Mouse (Mus musculus): ENCODE results near the gene Thoc6.

The Thoc6 gene

GRCm38 (mm10) chr17:23677236-23677679, 3.6 kb upstream of the Thoc6 start, which contains the start of gene Tnfrsf12a:
TSS of gene Tnfrsf12a (minus strand) at chr17:23677468.
- peak; percentile 77 to 87 for DNase-seq (ENCODE audit: low spot score in 2 of 2)

- DNase-seq (ENCODE audit: low spot score in 2 of 2), result peak; percentile 60 to 62
Observed at GRCm38 (mm10) chr17:23676473-23677031, 2.9 kb upstream of the Thoc6 start.

DNA sequence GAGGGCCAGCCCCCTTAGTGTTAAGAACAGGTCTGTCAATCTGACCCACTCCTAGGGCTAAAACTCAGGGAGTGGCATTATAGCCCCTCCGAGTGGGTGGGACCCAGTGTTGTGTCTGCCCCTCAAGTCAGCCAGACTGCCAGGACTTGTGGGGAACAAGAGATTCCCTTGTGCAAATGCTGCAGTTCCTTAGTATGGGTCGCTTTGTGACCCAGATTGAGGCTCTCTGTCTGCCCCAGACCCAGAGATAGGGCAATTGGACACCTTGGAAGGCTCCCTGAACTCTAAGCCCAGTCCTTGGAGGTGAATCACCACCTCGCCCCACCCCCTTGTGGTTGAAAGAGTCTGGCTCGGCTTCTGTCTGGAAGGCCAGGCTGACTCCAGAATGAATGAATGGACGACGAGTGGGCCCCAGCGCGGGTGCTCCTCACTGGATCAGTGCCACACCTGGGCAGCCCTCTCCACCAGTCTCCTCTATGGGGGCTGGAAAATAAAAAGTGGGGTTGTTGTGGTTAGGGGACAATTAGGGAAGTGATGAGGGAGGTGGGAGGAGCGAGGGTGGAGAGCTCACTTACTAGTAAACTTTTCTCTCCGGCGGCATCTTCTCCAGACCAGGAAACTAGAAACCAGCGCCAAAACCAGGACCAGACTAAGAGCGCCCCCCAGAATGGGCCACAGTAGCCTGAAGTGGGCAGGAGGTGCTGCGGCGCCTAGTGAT, 2.0 kb upstream of the Thoc6 start:
- peak; percentile 33 to 49 for DNase-seq (ENCODE audit: low spot score in 2 of 2)

DNA sequence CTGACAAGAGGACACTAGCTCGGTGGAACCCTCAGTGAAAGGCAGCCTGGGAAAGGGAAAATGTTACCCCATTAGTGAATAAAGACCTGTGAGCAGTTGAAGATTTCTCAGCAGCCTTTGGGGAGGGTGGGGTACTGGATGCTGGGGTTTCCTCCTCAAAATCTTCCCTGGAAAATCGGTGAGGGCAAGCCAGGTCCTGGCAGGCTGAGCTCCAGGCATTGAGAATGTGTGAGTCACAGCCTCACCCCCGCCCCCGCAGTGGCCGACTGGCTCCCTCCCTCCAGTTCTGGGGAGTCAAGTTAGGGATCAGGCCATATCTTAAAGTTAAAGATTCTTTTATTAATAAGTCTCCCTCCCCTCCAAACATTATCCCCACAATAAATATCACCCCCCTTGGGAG, 1.4 kb upstream of the Thoc6 start:
- no peak for DNase-seq (ENCODE audit: low spot score in 2 of 2)

DNA sequence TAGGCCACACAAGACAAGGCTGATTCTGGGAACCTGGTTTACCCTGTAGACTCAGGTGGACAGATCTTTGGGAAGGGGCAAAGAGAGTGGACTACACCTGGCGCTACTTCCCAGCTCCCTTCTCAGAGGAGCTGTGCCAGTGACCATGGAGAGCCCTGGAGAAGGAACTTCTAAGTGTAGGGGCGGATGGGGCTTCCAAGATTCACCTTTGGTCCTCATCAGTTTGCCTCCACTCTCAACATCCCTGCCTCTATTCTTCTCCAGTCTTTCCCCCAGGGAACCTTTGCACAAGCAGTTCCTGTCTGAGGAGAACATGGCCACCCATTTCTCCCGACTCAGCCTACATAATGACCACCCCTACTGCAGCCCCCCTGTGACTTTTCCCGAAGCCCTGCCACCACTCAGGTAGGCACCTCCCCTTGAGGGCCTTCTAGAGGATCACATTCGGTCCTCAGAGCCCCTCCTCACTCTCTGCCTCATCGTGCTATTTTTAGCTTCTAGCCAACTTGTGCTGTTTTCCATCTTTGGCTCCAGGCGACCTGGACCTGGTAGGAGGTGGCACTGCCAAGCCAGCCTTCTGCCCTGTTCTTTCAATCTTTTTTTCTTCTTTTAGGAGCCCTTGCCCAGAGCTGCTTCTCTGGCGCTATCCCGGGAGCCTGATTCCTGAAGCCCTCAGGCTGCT, 730 bp upstream of the Thoc6 start:
- no peak for DNase-seq (ENCODE audit: low spot score in 2 of 2)

DNA sequence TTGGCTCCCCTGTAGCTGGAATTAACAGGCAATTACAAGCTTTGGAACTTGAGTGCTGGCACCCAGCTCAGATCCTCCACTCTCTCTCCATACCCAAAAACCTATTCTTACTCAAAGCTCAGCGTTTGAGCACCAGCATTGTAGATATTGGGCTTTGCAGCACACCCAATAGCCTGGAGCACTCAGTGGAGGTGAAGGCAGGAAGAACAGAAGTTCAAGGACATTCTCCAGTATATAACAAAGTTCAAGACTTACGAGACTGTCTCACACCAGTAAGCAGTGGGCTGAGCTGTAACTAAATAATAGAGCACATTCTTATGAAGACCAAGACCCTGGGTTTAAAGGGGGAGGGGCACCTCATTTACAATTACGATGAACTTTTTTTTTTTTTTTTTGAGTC, 921 bp downstream of the Thoc6 start:
- DNase-seq (ENCODE audit: low spot score in 2 of 2), result no peak

DNA sequence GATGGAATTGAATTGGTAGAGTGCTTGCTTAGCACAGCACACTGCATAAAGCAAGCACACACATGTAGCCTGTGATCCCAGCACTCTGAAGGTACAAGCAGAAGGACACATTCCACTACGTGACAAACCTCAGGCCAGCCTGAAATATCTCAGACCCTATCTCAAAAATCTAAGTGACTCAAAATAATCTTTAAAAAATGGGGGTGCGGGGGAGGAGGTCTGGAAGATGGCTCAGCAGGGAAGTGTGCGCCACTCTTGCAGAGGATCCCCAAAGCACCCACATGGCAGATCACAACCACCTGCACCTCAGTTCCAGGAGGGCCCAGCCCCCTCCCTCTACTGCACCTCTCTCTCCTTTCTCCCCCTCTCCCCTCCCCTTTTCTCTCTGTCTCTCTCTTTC, 2.2 kb downstream of the Thoc6 start:
- DNase-seq (ENCODE audit: low spot score in 2 of 2), result no peak

DNA sequence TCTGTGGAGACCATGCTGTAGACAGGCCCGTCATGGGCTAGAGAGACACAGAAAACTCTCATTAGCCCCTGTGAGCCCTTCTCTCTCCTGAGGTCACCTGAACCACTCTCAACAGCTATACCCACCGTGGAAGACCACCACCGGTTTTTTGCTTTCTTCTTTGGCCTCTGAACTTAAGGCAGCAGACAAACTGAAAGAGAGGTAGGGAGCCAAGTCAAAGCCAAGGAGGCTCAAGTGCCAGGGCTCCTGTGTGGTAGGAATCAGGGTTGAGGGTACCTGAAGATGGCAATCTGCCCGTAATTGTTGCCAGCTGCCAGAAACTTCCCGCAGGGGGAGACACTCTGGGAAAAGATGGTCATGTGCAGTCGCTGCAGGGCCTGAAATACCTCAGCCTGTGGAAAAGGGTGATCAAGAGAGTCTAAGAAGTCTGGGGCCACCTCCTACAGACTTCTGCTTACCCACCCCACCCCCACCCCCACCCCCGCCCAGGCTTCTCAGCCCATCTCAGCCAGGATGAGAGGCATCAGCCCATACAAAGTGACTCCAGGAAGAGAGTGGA, 3.1 kb downstream of the Thoc6 start:
- no peak for DNase-seq (ENCODE audit: low spot score in 2 of 2)

GRCm38 (mm10) chr17:23665511-23665910, 8.2 kb downstream of the Thoc6 start:
- no peak for DNase-seq (ENCODE audit: low spot score in 2 of 2)

GRCm38 (mm10) chr17:23664556-23665021, 9.1 kb downstream of the Thoc6 start:
- peak in 1 of 2 experiments; percentile 35 for DNase-seq (ENCODE audit: low spot score in 2 of 2)

DNA sequence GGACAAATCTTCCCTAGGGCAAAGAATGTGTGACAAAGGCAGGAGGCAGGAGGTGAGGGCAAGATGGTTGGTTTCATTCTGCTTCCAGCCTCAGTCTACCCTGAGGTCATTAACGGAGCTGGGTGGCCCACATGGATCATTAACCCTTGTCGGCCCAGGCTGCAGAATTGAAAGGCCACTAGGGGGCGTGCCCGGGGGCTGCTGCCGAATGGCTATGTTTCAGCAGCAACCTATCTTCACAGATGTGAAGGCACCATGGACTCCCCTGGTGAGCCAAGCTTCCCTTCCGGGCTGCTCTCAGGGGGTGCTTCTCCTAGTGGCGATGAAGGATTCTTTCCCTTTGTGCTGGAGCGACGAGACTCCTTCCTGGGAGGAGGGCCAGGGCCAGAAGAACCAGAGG, 12.2 kb downstream of the Thoc6 start:
- DNase-seq (ENCODE audit: low spot score in 2 of 2), result peak in 1 of 2 experiments; percentile 33

DNA sequence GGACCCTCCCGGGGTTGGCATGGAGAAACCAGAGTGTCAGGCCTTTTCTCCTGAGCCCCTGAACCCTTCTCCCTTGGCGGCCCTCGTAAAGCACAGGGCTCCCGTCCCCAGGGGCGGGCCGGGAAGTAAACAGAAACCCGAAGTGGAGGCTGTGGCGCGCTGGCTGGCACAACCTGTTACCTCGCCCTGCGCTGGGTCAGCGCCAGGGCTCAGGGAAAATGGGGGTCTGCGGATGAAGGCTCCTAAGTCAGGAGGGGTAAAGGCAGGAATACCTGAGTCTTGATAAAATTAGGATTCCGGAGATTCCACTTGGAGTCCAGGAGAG, 12.8 kb downstream of the Thoc6 start:
- DNase-seq (ENCODE audit: low spot score in 2 of 2), result no peak

DNA sequence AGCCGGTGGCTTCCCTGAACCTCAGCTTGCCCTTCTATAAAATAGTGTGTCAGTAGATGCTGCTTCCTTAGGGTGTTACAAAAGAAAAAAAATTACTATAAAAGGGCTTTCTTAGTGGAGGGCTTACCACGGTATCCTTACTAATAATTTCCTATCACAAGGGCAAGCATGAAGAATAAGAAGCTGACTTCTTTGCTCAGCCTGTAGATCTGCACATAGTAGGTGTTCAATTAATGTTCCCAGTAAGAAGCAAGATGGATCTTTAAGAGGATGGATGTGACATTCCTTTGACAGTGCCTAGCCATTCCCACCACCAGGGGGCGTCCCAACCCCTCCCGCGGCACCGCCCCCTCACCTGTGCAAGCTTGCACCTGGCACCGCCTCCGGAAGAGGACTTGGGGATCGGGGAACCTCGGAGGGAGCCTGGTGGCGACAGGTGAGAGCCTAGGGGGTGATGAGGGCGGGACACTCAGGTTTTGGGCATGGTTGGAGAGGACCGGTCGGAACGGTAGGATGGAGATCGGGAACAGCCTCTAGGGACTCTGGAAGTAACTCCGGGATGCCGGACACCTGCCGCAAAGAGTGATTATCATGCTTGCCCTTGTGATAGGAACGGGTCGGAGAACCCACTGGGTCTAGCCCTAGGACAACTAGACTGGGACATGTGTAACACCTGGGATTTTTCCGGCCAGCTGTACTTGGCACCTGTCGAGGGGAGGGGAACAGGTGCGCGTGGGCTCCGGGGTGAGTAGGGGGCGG, 13.4 kb downstream of the Thoc6 start, which contains the start of gene Bicdl2:
TSS of gene Bicdl2 (plus strand) at position 390 of the 759 bp plus-strand sequence.
- DNase-seq (ENCODE audit: low spot score in 2 of 2), result peak; percentile 24 to 61

GRCm38 (mm10) chr17:23658450-23658849, 15.2 kb downstream of the Thoc6 start:
- DNase-seq (ENCODE audit: low spot score in 2 of 2), result no peak

GRCm38 (mm10) chr17:23654410-23654809, 19.3 kb downstream of the Thoc6 start:
- no peak for DNase-seq (ENCODE audit: low spot score in 2 of 2)

DNA sequence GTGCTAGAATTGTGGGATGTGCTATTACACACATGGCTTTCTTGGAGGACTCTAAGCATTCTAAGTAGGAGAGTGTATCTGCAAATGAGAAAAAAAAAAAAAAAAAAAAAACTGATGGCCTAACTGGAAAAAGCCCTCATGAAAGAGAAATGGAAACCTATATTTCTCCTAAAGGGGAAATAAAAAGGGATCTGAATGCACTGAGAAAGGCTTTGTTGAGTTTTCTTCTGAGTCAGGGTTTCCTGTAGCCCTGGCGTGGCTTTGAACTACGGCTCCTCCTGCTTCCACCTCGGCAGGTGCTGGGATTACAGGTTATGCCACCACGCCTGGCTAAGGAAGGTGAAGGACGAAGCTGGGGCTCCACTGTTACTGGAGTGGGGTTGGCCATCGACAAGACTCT, 19.7 kb downstream of the Thoc6 start:
- DNase-seq (ENCODE audit: low spot score in 2 of 2), result no peak

DNA sequence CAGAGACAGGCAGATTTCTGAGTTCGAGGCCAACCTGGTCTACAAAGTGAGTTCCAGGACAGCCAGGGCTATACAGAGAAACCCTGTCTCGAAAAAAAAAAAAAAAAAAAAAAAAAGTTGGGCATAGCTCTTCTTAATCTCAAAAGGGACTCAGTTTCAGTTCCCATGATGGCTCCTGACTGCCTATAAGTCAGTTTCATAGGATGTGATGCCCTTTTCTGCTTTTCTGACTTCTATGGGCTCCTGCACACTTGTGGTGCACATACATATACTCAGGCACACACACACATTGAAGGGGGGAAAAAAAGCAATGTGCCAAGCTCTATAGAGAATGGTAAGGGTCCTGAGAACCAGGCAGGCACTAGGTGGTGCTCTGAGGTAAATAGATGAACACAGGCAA, 20.4 kb downstream of the Thoc6 start:
- DNase-seq (ENCODE audit: low spot score in 2 of 2), result no peak

GRCm38 (mm10) chr17:23651363-23651762, 22.3 kb downstream of the Thoc6 start:
- DNase-seq (ENCODE audit: low spot score in 2 of 2), result no peak

GRCm38 (mm10) chr17:23645894-23646293, 27.8 kb downstream of the Thoc6 start:
- no peak for DNase-seq (ENCODE audit: low spot score in 2 of 2)

GRCm38 (mm10) chr17:23644613-23645495, 28.8 kb downstream of the Thoc6 start, which contains the start of gene Mmp25:
TSS of gene Mmp25 (minus strand) at chr17:23645277.
- DNase-seq (ENCODE audit: low spot score in 2 of 2), result no peak

- DNase-seq (ENCODE audit: low spot score in 2 of 2), result no peak
Observed at GRCm38 (mm10) chr17:23631241-23631640, 42.4 kb downstream of the Thoc6 start.
